Mouse (Mus musculus): ENCODE data around the gene Tnc. TPM values are rescaled to one million over a fixed set of nuclear protein-coding genes. Genes with fewer than 3 reads are reported as not detected.

Tnc gene
- polyA plus RNA-seq, 1 experiment from 2014 or later, result 38.7 TPM

GRCm38 (mm10) chr4:63948066-63948687 lies 98.6 kb downstream of the Tnc start:
- Histone ChIP-seq H3K4me2 (replicated peaks; ENCODE audit: low read depth, low read length) (no peak overlapping the region), H3K27ac (ENCODE audit: low read length) (no peak overlapping the region), H3K9ac (replicated peaks; ENCODE audit: low read depth) (no peak overlapping the region), H3K4me3 (ENCODE audit: low read depth, low read length) (no peak overlapping the region), H3K9me3 (ENCODE audit: low read length) (no peaks in the 10 kb centered on the region), H3K36me3 (ENCODE audit: insufficient read depth, low read length) (no peaks in the 10 kb centered on the region), H3K4me1 (ENCODE audit: insufficient read depth, low read depth, low read length) (no peaks in the 10 kb centered on the region), H3K27me3 (replicated peaks; ENCODE audit: insufficient read depth, low read length) (no peaks in the 10 kb centered on the region)
- WGBS, result 33% methylated on average over 12 of the region's 12 CpGs
- TF ChIP-seq CTCF (IDR thresholded peaks at IDR 0.05), result peak; percentile 85
- no peak for TF ChIP-seq EP300 (IDR thresholded peaks at IDR 0.05)
- ATAC-seq (peak; percentile 56), DNase-seq (ENCODE audit: low spot score) (peak; percentile 78)

- Histone ChIP-seq H3K4me3 (ENCODE audit: low read depth, low read length) (no peak overlapping the region), H3K9me3 (ENCODE audit: low read length) (no peaks in the 10 kb centered on the region), H3K4me2 (replicated peaks; ENCODE audit: low read depth, low read length) (no peak overlapping the region), H3K27ac (ENCODE audit: low read length) (no peak overlapping the region), H3K36me3 (ENCODE audit: insufficient read depth, low read length) (no peaks in the 10 kb centered on the region), H3K27me3 (replicated peaks; ENCODE audit: insufficient read depth, low read length) (no peaks in the 10 kb centered on the region), H3K4me1 (ENCODE audit: insufficient read depth, low read depth, low read length) (no peaks in the 10 kb centered on the region), H3K9ac (replicated peaks; ENCODE audit: low read depth) (no peak overlapping the region)
- TF ChIP-seq EP300 (IDR thresholded peaks at IDR 0.05) (no peak), CTCF (IDR thresholded peaks at IDR 0.05) (no peak)
- DNase-seq (ENCODE audit: low spot score) (no peak), ATAC-seq (no peak)
- 60% methylated on average over 5 of the region's 5 CpGs for WGBS
Observed at GRCm38 (mm10) chr4:63943813-63944212, 103.0 kb downstream of the Tnc start.

- Histone ChIP-seq H3K27me3 (replicated peaks; ENCODE audit: insufficient read depth, low read length) (no peaks in the 10 kb centered on the region), H3K4me3 (ENCODE audit: low read depth, low read length) (no peak overlapping the region), H3K4me2 (replicated peaks; ENCODE audit: low read depth, low read length) (no peak overlapping the region), H3K9ac (replicated peaks; ENCODE audit: low read depth) (no peak overlapping the region), H3K27ac (ENCODE audit: low read length) (no peak overlapping the region), H3K9me3 (ENCODE audit: low read length) (no peaks in the 10 kb centered on the region), H3K4me1 (ENCODE audit: insufficient read depth, low read depth, low read length) (no peaks in the 10 kb centered on the region), H3K36me3 (ENCODE audit: insufficient read depth, low read length) (no peaks in the 10 kb centered on the region)
- TF ChIP-seq CTCF (IDR thresholded peaks at IDR 0.05), result no peak
- TF ChIP-seq EP300 (IDR thresholded peaks at IDR 0.05), result no peak
- 91% methylated on average over 3 of the region's 3 CpGs for WGBS
- no peak for DNase-seq (ENCODE audit: low spot score)
- no peak for ATAC-seq
Observed at GRCm38 (mm10) chr4:63942875-63943274, 103.9 kb downstream of the Tnc start.

GRCm38 (mm10) chr4:63941420-63941819 lies 105.4 kb downstream of the Tnc start:
- 82% methylated on average over 2 of the region's 2 CpGs for WGBS
- ATAC-seq, result no peak

GRCm38 (mm10) chr4:63939428-63939827 lies 107.4 kb downstream of the Tnc start:
- Histone ChIP-seq H3K4me1 (ENCODE audit: insufficient read depth, low read depth, low read length) (no peaks in the 10 kb centered on the region), H3K4me3 (ENCODE audit: low read depth, low read length) (no peak overlapping the region), H3K27me3 (replicated peaks; ENCODE audit: insufficient read depth, low read length) (no peaks in the 10 kb centered on the region), H3K9ac (replicated peaks; ENCODE audit: low read depth) (no peak overlapping the region), H3K9me3 (ENCODE audit: low read length) (no peaks in the 10 kb centered on the region), H3K4me2 (replicated peaks; ENCODE audit: low read depth, low read length) (no peak overlapping the region), H3K36me3 (ENCODE audit: insufficient read depth, low read length) (no peaks in the 10 kb centered on the region), H3K27ac (ENCODE audit: low read length) (no peak overlapping the region)
- WGBS, result 67% methylated on average over 3 of the region's 3 CpGs
- TF ChIP-seq EP300 (IDR thresholded peaks at IDR 0.05) (no peak), CTCF (IDR thresholded peaks at IDR 0.05) (no peak)
- DNase-seq (ENCODE audit: low spot score), result no peak
- no peak for ATAC-seq

More at GRCm38 (mm10) chr4:63941420-63941819, 105.4 kb downstream of the Tnc start:
- Histone ChIP-seq H3K9ac (replicated peaks; ENCODE audit: low read depth) (no peak overlapping the region), H3K9me3 (ENCODE audit: low read length) (no peaks in the 10 kb centered on the region), H3K4me1 (ENCODE audit: insufficient read depth, low read depth, low read length) (no peaks in the 10 kb centered on the region), H3K4me2 (replicated peaks; ENCODE audit: low read depth, low read length) (no peak overlapping the region), H3K4me3 (ENCODE audit: low read depth, low read length) (no peak overlapping the region), H3K27me3 (replicated peaks; ENCODE audit: insufficient read depth, low read length) (no peaks in the 10 kb centered on the region), H3K36me3 (ENCODE audit: insufficient read depth, low read length) (no peaks in the 10 kb centered on the region), H3K27ac (ENCODE audit: low read length) (no peak overlapping the region)
- no peak for TF ChIP-seq EP300 (IDR thresholded peaks at IDR 0.05)
- no peak for TF ChIP-seq CTCF (IDR thresholded peaks at IDR 0.05)
- DNase-seq (ENCODE audit: low spot score), result no peak

GRCm38 (mm10) chr4:63935960-63936359 lies 110.9 kb downstream of the Tnc start:
- 86% methylated on average over 4 of the region's 4 CpGs for WGBS
- no peak for TF ChIP-seq CTCF (IDR thresholded peaks at IDR 0.05)
- TF ChIP-seq EP300 (IDR thresholded peaks at IDR 0.05), result no peak

More at GRCm38 (mm10) chr4:63935960-63936359, 110.9 kb downstream of the Tnc start:
- Histone ChIP-seq H3K9ac (replicated peaks; ENCODE audit: low read depth) (no peak overlapping the region), H3K27me3 (replicated peaks; ENCODE audit: insufficient read depth, low read length) (no peaks in the 10 kb centered on the region), H3K4me1 (ENCODE audit: insufficient read depth, low read depth, low read length) (no peaks in the 10 kb centered on the region), H3K27ac (ENCODE audit: low read length) (no peak overlapping the region), H3K36me3 (ENCODE audit: insufficient read depth, low read length) (no peaks in the 10 kb centered on the region), H3K4me3 (ENCODE audit: low read depth, low read length) (no peak overlapping the region), H3K4me2 (replicated peaks; ENCODE audit: low read depth, low read length) (no peak overlapping the region), H3K9me3 (ENCODE audit: low read length) (0 out of 2 replicates have a peak, but pooled peaks cover 3% of the 10 kb centered on the region)
- ATAC-seq (no peak), DNase-seq (ENCODE audit: low spot score) (no peak)

All from lung, postnatal 0 days (tissue).